Mouse (Mus musculus): ENCODE data around the gene Naxd.

DNA sequence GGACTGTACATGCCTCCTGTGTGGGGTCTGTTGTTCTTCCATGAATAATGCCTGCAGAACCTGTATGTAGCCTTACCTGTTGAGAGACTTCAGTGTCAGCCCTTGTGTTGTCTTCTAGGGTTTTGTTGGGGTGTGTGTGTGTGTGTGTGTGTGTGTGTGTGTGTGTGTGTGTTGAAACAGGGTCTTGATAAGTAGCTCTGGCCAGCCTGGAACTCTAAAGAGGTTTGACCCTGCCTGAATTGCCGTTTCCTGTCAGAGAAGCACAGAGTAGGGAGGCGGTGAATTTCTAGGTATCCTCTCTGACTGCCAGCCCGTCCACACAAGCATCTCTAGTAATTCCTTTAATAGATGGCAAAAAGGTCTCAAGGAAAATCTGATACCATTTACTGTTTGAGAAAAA is 62.2 kb downstream of the Naxd start:
- TF ChIP-seq CTCF (IDR thresholded peaks at IDR 0.05; ENCODE audit: control insufficient read depth, insufficient read depth, insufficient replicate concordance, low read depth, low read length) (no peak), POLR2A (IDR thresholded peaks at IDR 0.05; ENCODE audit: control insufficient read depth, low read depth, low read length) (no peak)

Data from testis, adult 2 months (tissue).